Mouse (Mus musculus) c-Kit-positive CD71-positive TER-119-negative erythroid progenitor cells, embryonic 14.5 days (primary cell): Measurements from ENCODE around the gene Fggy.

Experiments used
- DNase-seq: peaks from one replicate; pipeline ENCODE4 v3.0.0-alpha.2; 2013; ENCODE audit warnings: low read depth

Fggy gene

DNA sequence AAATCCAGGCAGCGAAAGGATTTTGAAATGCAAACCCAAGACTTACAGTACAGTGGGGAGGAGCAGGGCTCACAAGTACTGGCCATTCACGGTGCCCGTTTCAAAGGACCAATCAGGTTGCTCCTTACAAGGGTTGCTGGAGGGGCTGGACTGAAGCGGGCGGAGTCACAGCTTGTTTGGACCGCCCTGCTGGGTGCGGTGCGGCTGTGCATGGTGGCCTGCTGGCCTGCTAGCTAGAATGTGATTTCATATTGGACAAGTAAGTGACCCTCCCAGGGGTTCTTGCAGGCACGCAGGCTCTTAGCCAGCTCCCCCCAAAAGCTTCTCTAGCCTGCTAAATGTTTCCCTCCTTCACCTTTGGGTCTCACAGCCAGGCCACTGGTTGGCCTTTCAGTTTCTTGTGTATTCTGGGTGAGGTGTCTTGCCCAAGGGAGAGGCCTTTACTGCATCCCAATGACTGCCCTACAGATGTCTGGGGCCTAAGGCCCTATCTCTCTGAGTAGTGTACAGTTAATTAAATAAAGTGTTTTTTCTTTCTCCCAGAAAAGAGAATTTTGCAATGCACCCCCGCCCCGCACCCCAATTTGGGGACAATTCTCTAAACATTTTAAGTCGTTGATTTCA lies at the start of gene Fggy:
Gene Fggy, plus strand, starts transcription at position 175 of the 624 bp plus-strand sequence.
- peak; percentile 89 for DNase-seq

- no peak for DNase-seq
Observed at GRCm38 (mm10) chr4:95507946-95508311, 49.4 kb upstream of the Fggy start.

GRCm38 (mm10) chr4:95518382-95518781 lies 38.9 kb upstream of the Fggy start:
- DNase-seq, result no peak

GRCm38 (mm10) chr4:95519975-95520642 lies 37.2 kb upstream of the Fggy start:
- no peak for DNase-seq

- no peak for DNase-seq
Observed at GRCm38 (mm10) chr4:95520643-95521032, 36.7 kb upstream of the Fggy start.

- no peak for DNase-seq
Observed at GRCm38 (mm10) chr4:95526588-95526987, 30.7 kb upstream of the Fggy start.

DNA sequence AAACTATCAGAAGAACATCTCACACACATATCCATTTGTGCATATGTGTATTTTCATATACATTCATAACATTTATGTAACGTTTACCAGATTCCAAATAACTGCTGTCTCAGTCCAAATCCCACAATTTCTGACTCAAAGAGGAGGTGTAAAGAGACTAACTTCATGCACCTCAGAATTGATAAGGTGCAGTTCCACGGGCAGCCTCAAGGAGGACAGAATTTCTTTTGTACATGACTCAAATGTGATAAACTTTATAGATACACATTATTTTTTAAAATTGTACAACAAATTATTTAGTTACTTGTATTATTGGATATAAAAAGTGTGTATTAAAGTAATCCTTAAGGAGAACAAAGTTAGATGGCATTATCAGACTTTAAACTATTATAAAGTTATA lies 26.6 kb upstream of the Fggy start:
- DNase-seq, result no peak

DNA sequence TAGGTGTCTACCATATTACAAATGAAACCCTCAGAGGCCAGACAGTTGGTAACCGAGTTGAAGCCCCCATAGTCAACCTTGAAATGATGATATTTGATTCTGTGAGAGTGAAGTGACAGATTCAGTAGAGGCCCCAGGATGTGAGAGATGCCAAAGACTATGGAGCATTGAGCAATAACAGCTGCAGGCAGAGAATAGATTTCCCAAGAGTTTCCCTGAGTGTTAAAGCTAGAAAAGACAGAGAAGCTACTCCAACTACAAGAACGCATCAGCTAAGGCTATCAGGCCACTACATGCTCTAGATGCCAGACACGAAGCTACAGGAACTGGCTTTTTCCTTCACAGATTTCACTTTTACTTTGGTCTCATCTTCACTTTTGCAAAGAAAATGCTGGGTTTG lies 23.4 kb upstream of the Fggy start:
- DNase-seq, result no peak

GRCm38 (mm10) chr4:95541382-95542038 lies 15.8 kb upstream of the Fggy start:
- DNase-seq, result no peak

DNA sequence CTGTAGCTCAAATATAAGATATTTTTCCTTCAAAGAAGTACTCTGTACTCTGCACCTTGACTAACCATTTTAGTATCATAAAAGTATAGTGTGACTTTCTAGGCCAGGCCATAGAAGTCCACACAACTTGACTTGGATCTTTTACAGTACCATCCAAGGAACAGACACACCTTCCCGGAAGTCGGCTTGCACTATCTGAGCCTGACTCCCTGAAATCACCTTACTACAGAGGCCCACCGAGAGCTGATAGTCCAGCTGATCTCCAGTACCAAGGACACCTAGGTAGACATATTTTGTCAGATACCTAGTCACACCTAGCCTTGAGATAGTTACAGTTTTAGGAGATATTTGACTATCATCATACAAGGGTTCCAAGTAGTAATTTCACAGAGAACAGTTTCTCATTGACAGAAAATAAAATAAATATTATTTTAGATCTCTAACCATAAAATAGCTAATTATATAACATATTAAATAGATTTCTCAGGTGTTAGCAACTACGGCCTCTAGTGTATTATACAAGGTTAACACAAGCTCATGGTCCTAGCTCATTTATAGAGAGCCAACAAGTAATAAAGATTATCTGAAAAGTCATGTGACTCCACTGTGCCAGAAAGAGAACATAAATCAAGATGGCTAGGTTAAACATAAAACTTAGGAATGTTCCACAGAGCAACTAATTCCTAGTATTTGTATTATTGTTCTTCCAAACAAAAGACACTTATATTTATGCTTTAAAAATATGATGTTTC lies 15.1 kb upstream of the Fggy start:
- no peak for DNase-seq

DNA sequence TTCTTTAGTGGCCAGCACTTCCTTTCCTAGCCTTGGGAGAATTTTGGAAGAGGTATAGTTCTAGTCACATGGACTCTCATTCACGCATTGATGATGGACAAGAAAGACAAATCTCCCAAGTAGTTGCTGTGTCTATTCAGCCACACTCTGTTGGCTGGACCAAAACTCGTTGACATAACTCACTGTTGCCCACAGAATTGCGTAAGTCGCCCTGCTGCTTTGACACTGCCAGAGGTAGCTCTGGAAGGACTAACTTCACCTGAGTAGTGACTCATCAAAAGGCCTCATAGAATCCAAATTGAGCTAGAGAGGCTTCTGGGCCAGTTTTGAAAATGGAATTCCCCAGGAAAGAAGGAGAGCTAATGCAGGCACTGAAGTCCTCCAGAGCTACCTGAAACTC lies 13.8 kb upstream of the Fggy start:
- DNase-seq, result no peak

DNA sequence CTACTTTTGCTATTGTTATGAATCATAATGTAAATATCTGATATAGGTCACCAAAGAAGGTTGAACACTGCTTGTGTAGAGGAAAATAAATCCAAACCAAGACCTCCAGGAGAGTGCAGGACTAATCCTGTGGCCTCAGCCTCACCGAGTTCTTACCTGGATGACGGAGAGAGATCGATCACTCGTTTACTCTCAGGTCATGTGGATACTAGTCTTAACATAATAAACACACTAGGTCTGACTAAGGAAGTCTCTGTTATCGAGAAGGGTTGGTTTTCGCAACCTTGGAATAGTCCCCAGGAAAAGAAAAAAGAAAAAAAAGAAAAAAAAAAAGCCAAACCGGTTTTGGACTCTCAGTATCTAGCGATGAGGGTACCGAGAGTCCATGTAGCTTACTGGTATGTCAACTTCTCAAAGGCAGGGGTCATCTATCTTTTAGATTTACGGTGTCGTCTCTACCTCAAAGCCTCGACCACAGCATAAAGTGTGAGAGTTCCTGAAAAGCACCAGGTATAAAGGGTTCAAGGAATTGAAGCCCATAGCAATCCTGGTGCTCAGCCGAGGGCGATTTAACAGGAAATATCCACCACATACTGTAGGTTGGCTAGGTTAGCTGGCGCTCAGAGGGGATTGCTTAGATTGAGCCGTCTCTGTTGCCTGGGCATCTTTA lies 509 bp upstream of the Fggy start:
- no peak for DNase-seq

- DNase-seq, result no peak
Observed at GRCm38 (mm10) chr4:95558271-95558888, 1.1 kb downstream of the Fggy start.

- no peak for DNase-seq
Observed at GRCm38 (mm10) chr4:95571621-95572020, 14.3 kb downstream of the Fggy start.

DNA sequence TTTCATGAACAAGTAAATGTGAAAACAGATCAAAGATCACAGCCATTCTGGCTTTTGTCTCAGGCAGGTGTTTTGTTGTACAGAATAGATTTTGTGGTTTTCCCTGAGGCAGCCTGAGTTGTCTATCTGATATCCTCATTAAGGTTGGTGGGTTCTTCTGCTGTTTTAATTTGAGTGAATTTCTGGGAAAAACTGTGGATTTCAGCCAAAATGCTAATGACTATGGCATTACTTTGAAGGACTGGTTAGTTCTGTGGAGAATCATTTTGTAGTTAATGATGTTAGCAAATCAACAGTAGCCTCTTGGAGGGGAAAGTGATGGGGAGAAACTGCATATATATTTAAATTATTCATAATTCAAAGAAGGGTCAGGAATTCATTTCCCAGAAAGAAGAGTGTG lies 16.4 kb downstream of the Fggy start:
- no peak for DNase-seq

- no peak for DNase-seq
Observed at GRCm38 (mm10) chr4:95575411-95575911, 18.2 kb downstream of the Fggy start.

DNA sequence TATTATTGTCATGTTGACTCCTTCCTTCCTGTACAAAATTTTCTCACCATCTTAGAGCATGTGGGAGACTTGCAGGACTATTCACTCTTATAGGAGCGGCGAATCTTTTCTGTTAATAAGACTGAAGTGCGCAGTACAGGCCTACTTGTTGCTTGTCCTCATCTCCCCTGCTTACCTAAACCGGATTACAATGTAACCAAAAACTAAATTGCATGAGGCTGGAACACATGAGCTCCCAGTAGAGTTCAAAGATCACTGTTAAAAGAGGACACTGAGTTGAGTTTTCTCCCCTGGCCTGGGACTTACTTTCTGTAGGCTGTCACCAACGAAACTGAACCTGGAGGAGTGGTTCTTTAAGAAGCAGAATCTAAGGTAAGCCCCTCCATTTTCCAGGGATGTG lies 21.9 kb downstream of the Fggy start:
- no peak for DNase-seq

- DNase-seq, result no peak
Observed at GRCm38 (mm10) chr4:95584107-95584762, 26.9 kb downstream of the Fggy start.

DNA sequence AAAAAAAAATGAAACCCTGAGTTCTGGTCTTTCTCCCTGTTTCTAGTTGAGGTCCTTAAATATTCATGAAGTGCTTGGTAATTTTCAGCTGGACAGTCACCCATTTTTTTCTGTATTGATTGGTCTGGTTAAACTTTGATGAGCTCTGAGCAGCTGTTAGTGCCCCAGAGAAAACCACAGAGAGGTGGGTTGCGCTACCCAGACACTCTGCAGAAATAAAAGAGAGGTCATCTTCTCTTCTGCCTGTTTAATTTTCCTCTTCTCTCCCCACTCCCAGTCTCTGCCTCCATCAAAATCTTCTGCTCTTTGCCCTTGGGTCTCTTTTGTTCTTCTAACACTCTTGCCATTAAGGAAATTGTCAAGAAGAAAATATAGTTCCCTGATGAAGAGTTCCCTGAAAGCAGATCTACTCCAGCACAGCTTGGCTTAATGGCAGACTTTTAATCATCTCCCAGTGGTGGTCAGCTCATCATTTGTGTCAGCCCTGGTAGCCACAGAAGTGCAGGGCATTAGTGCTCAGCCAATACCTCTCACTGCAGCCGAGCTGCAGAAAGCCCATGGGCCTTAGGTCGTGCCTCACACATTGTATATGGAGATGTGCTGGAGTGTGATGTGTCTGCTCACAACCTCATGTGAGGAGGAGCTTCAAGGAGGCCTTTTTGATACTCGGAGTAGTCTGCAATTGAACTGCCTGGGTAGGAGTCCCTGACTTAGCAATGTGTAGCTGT lies 29.1 kb downstream of the Fggy start:
- no peak for DNase-seq

- DNase-seq, result no peak
Observed at GRCm38 (mm10) chr4:95588722-95589283, 31.5 kb downstream of the Fggy start.
